Mouse (Mus musculus): ENCODE measurements around the gene Stk39. TPM values are rescaled to one million over a fixed set of nuclear protein-coding genes. Genes with fewer than 3 reads are reported as not detected.

The Stk39 gene
- polyA plus RNA-seq (2012; rRNA removed) = 27.4 and 30.4 TPM in 2 replicates

GRCm38 (mm10) chr2:68471759-68472550 is at the start of gene Stk39:
TSS of gene Stk39 (minus strand) at chr2:68472268.

Other genes with a start within 250 kb of the Stk39 start
- gene 4933409G03Rik, start 110.1 kb upstream of the Stk39 start, polyA plus RNA-seq (2012; rRNA removed) = not detected in 2 replicates
- 0.01 TPM in 1 of 2 replicates, not detected in the other for gene 4932414N04Rik, start 184.2 kb upstream of the Stk39 start, polyA plus RNA-seq (2012; rRNA removed)